Mouse (Mus musculus) thymus, postnatal 4 days (tissue): ENCODE results near the gene Ogfod2.

ENCODE experiments used
- DNase-seq: peaks from one replicate; pipeline ENCODE4 v3.0.0; 2021

Gene Ogfod2

DNA sequence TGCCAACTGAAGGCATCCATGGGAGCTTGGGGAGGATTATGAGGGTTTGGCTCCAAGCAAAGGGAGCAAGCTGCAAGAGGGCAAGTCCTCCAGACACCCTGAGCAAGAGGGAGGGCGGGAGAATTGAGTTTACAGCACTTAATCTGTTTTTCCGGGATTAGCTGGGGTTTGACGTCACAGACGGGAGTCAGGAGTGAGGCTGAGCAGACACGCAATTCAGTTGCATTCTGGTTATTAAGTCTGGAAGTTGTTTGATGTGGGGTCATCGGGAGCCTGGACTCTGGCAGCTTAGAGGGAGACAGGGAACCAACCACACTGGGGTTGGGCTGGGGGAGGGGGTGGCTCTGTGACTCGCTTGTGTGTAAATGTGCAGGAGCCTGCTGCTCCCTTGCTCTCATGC lies 47.4 kb downstream of the Ogfod2 start:
- no peak for DNase-seq

DNA sequence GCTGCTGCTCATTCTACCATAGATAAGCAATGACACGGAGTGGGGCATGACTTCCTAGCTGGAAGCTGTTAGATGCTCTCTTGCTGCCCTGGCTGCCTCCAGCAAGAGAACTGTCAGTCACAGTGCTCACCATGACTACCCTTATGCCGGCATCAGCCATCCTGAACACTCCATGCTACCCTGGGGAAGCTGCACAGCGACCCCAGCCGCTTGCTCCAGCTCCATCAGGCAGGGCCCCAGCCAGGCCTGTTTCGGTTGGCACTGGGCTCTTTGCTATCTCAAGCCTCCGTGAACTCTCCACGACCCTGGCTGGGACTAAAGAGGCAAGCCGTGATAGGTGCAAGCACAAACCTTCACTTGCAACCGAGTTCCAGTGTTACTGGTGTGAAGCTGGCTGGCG lies 49.7 kb downstream of the Ogfod2 start:
- no peak for DNase-seq

DNA sequence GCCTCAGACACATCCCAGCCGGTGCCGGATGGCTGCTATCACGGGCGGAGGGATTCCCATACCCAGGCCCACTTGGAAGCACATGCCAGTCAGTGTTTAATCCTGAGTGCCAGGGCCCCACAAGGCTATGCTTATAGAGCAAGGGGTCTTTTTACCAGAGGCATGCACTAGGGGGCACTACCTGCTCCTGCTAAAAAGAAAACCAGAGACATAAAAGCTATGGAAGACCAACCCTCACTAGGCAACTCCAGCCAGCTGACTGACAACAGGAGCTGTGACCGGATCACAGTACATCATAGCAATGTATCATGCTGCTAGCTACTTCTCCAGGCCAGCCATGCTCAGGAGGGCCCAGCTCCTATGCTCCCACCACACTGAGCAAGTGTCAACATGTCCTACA lies 50.5 kb downstream of the Ogfod2 start:
- DNase-seq = peak; percentile 88

DNA sequence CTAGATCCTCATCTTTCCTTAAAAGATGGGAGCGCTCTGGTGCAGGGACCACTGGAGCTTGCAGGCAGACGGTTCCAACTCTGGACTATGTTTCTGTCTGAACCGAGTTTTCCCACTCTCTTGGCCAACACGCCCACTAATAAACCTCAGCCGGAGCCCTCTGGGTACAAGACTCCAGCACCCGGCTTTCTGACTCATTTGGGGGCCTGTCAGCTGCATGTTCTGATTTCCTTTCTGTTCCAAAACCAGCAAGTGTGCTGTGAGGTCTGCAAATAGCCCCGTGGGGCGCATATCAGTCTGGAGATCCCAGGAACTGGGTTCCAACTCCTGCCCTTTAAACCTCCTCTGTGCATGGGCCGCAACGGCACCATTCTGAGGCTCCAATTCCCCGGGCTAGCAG lies 51.3 kb downstream of the Ogfod2 start:
- no peak for DNase-seq
